Mouse (Mus musculus) C2C12 (cell line): Measurements from ENCODE around the gene Car5b. TPM values are rescaled to one million over a fixed set of nuclear protein-coding genes. Genes with fewer than 3 reads are reported as not detected.

Source experiments
- H3K27me3 ChIP-seq: one replicate; pipeline ENCODE4 v1.6.1; 2011; ENCODE audit not compliant: control insufficient read depth, insufficient read depth, insufficient read length
- H3K36me3 ChIP-seq: one replicate; pipeline ENCODE4 v1.6.1; 2011; ENCODE audit not compliant: control insufficient read depth, insufficient read depth
- H3K4me3 ChIP-seq: one replicate; pipeline ENCODE4 v1.5.1; 2011; ENCODE audit warnings: mild to moderate bottlenecking, control low read depth; ENCODE audit not compliant: poor library complexity, insufficient read depth, severe bottlenecking
- H3K79me2 ChIP-seq: one replicate; pipeline ENCODE4 v1.6.1; 2011; ENCODE audit not compliant: control insufficient read depth, insufficient read depth
- H3K79me3 ChIP-seq: one replicate; pipeline ENCODE4 v1.6.1; 2011; ENCODE audit warnings: low read depth, control low read depth
- H3ac ChIP-seq: one replicate; pipeline ENCODE3; 2011; ENCODE audit warnings: low read depth; ENCODE audit not compliant: control insufficient read depth, insufficient read length
- CEBPB ChIP-seq: IDR thresholded peaks from one replicate; pipeline ENCODE4 v1.6.1; 2011; ENCODE audit warnings: low read depth, mild to moderate bottlenecking, control low read depth, moderate library complexity
- CTCF ChIP-seq: IDR thresholded peaks from one replicate; pipeline ENCODE4 v1.5.1; 2011; ENCODE audit not compliant: control insufficient read depth, insufficient read depth, insufficient read length
- FOSL1 ChIP-seq: IDR thresholded peaks from one replicate; pipeline ENCODE4 v1.8.0; 2011; ENCODE audit warnings: mild to moderate bottlenecking, low read length; ENCODE audit not compliant: poor library complexity, insufficient read depth, severe bottlenecking
- MAX ChIP-seq: IDR thresholded peaks from one replicate; pipeline ENCODE4 v1.6.1; 2011; ENCODE audit warnings: mild to moderate bottlenecking, control low read depth
- MYOD1 ChIP-seq: IDR thresholded peaks from one replicate; pipeline ENCODE4 v1.6.1; 2011; ENCODE audit warnings: low read depth; ENCODE audit not compliant: control insufficient read depth, insufficient read length
- MYOG ChIP-seq: IDR thresholded peaks from one replicate; pipeline ENCODE4 v1.6.1; 2011; ENCODE audit not compliant: control insufficient read depth, insufficient read length; ENCODE audit errors: extremely low read depth
- USF1 ChIP-seq: IDR thresholded peaks from one replicate; pipeline ENCODE4 v1.6.1; 2011; ENCODE audit warnings: low read depth, mild to moderate bottlenecking, control low read depth, moderate library complexity
- polyA plus RNA-seq: library from polyadenylated mRNA; unstranded; fragments of >200 nt; fragmentation: generic; extraction: Trizol; gene quantifications from one replicate; pipeline ENCODE4 v1.2.1, GENCODE M21; 2012; ENCODE audit warnings: missing spikeins

Gene Car5b
- polyA plus RNA-seq, 1 experiment, result 2.8 TPM

DNA sequence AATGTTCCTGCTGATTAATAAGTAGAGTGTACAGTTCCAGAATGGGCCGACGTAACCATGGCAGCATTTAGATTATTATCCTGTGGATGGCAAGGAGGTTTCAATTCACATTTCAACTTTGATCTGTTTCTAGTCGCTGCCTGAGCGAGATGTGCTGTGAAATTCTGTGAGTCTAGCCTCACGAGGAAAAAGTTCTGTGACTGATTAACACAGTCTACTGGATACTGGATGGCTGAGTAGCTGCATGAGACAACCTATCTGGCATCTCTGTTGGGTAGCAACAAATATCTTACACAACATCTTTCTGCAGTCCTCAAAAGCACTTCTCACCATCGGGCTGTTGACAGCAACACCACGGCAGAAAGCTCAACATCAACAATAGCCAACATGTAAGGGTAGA, 4.7 kb upstream of the Car5b start:
- H3K27me3 ChIP-seq, result no peaks in the 10 kb centered on the region
- H3K4me3 ChIP-seq, result no peak overlapping the region
- H3K36me3 ChIP-seq, result no peaks in the 10 kb centered on the region
- TF ChIP-seq MYOD1 (no peak), CEBPB (no peak), USF1 (no peak), MAX (no peak), MYOG (no peak), FOSL1 (no peak), CTCF (no peak)
- H3ac ChIP-seq, result no peak overlapping the region
- H3K79me2 ChIP-seq, result no peaks in the 10 kb centered on the region
- no peaks in the 10 kb centered on the region for H3K79me3 ChIP-seq

DNA sequence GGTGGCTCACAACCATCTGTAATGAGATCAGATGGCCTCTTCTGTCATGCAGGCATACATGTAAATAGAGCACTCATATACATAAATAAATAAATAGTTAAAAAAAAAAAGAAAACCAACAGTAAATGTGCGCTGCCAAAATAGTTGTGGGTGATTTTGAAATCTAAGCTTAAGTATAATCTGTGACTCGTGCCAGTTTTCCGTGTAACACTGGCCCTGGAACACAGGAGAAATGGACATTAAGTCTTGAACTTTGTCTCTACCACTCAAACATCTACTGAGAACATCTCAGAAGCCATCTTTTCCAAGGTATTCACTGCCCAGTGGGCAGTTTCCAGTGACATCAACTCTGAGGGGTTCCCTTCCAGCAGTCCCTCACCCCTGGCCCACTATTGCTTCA, 12.2 kb downstream of the Car5b start:
- TF ChIP-seq USF1 (no peak), CTCF (no peak), FOSL1 (no peak), MYOG (no peak), MYOD1 (no peak), MAX (no peak), CEBPB (no peak)
- Histone ChIP-seq H3K4me3 (no peak overlapping the region), H3K79me3 (no peaks in the 10 kb centered on the region), H3K27me3 (no peaks in the 10 kb centered on the region), H3K79me2 (no peaks in the 10 kb centered on the region), H3K36me3 (no peaks in the 10 kb centered on the region), H3ac (no peak overlapping the region)

DNA sequence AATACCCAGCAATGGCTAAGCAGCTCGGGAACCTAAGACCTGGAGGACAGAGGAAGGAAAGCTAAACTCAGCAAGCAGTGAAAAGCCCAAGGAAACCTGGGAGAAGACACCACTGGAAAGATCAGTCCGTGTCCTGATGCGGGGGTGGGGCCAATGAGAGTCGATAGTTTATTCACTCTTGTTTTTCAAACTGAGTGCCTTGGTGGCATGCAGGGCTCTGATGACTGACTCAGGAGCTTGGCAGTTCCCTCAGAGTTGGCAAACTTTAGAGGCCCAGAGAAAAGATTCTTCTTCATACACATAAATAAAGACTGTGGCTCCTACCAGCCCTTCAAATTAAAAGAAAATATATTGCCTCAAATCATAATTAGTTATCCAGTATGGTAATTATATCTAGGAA, 12.8 kb downstream of the Car5b start:
- H3K4me3 ChIP-seq, result no peak overlapping the region
- TF ChIP-seq MYOD1 (no peak), MYOG (no peak), CEBPB (no peak), USF1 (no peak), CTCF (no peak), FOSL1 (no peak)
- no peaks in the 10 kb centered on the region for H3K79me2 ChIP-seq
- no peak overlapping the region for H3ac ChIP-seq
- H3K36me3 ChIP-seq, result no peaks in the 10 kb centered on the region
- no peaks in the 10 kb centered on the region for H3K27me3 ChIP-seq
- H3K79me3 ChIP-seq, result no peaks in the 10 kb centered on the region

DNA sequence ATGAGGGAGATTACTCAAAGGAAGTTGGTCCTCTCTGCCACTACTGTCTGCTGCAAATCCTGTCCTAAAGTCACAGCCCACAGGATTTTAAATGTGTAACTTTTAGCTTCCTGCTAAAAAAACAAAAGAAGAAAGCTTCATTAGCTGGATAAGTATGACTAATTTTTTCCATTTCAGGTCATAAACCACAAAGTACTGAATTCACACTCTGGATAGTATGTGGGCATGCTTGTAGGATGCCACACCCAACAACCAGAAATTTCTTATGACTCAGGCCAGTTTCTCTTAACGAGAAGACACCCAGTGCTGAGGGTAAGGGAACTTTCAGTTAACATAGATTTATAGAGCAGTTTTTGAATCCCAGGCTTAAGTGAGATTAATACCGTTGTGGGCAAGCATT, 14.5 kb downstream of the Car5b start:
- H3K79me2 ChIP-seq, result no peaks in the 10 kb centered on the region
- no peaks in the 10 kb centered on the region for H3K27me3 ChIP-seq
- H3ac ChIP-seq, result no peak overlapping the region
- no peaks in the 10 kb centered on the region for H3K79me3 ChIP-seq
- TF ChIP-seq MAX, result no peak
- TF ChIP-seq FOSL1, result no peak
- TF ChIP-seq MYOD1, result no peak
- no peak for TF ChIP-seq CTCF
- H3K4me3 ChIP-seq, result no peak overlapping the region
- no peaks in the 10 kb centered on the region for H3K36me3 ChIP-seq

DNA sequence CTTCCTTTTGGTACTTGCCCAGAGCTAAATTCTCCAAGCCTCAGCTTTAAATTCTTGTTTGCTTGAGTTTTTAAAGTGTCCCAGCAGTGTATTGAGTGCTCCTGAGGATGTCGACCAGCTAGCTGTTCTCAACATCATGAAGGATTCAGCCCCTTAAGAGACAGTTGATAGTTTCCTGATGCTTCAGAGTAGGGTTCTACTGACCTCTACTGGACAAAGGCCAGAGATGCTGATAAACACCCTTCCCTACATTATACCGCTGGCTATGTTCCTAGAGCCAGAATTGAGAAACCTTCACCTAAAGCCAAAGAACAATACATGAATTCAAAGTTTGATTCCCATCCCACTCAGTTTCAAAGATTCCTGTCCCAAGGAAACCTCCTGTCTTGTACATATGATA, 23.0 kb downstream of the Car5b start:
- no peaks in the 10 kb centered on the region for H3K79me2 ChIP-seq
- H3K79me3 ChIP-seq, result no peaks in the 10 kb centered on the region
- TF ChIP-seq MYOG (no peak), MYOD1 (no peak), CEBPB (no peak), USF1 (no peak), FOSL1 (no peak), CTCF (no peak), MAX (no peak)
- H3ac ChIP-seq, result no peak overlapping the region
- H3K4me3 ChIP-seq, result no peak overlapping the region
- H3K27me3 ChIP-seq, result no peaks in the 10 kb centered on the region
- H3K36me3 ChIP-seq, result no peaks in the 10 kb centered on the region

DNA sequence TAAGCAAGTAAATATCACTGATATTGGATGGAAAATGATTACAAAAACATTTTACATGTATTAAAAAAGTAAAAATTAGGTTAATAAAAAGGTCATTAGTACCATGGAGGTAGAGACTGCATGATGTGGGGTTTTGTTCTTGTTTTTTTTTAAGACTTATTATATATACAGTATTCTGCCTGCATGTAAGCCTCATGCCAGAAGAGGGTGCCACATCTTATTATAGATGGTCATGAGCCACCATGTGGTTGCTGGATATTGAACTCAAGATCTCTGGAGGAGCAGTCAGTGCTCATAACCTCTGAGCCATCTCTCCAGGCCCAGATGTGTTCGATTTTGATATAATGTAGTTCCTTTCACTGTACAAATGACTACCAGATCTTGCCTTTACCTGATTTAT, 27.9 kb downstream of the Car5b start:
- Histone ChIP-seq H3K36me3 (no peaks in the 10 kb centered on the region), H3K79me2 (no peaks in the 10 kb centered on the region), H3K4me3 (no peak overlapping the region), H3ac (no peak overlapping the region), H3K27me3 (no peaks in the 10 kb centered on the region), H3K79me3 (no peaks in the 10 kb centered on the region)
- TF ChIP-seq MYOD1 (no peak), MYOG (no peak), FOSL1 (no peak), CEBPB (no peak), CTCF (no peak), USF1 (no peak), MAX (no peak)
